Mouse (Mus musculus): ENCODE measurements around the gene Chst8. TPM values are rescaled to one million over a fixed set of nuclear protein-coding genes. Genes with fewer than 3 reads are reported as not detected.

Gene Chst8
- total RNA-seq, 2 experiments from 2014 or later = 10.6 to 12.7 TPM

DNA sequence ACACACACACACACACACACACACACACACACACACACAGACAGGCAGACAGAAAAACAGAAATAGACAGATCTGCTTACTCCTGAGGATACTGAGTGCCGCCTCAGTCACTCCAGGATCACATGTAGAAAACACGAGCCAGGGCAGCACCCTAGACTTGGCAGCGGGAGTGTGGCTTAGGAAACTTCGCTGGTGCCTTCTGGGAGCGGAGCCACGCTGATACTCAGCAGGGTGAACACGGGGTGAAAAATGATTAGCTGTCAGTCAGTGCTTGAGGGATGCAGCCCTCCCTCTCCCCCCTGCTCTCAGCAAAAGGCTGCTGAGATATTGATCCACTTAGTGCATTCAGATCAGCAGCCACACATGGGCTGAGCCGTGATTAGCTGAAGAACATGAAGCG, 93.9 kb downstream of the Chst8 start:
- DNase-seq (ENCODE audit: low spot score in 2 of 2) = no peak

GRCm38 (mm10) chr7:34717161-34717810, 95.2 kb downstream of the Chst8 start:
- DNase-seq (ENCODE audit: low spot score in 2 of 2) = no peak

DNA sequence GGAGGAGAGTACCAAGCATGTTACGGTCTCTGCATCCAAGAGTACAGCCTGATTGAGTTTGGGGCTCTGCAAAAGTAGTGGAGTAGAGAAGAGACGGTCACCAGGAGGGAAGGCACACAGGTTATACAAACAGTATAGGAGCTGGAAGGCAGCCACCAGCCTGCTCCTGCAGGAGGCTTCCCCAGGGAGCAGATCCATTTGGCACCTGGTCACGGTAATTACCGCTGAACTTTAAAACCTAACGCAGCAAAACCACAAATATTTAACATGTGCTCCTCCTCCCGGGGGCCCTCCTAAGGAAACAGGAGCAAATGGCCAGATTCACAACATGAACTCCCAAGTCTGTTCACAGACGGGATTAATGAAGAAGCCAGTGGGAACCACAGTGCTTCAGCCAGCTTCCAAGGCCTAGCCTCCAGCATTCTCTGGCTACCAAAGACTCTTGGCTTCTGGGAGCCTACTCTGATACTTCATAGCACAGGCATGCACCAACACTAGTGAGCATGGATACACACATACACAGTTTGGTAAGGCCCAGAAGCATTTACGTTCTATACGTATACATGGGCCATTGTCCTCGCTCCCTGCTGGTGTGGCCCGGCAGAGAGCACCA, 97.6 kb downstream of the Chst8 start:
- DNase-seq (ENCODE audit: low spot score in 2 of 2) = no peak

- DNase-seq (ENCODE audit: low spot score in 2 of 2) = peak in 1 of 2 experiments; percentile 27
Measured at GRCm38 (mm10) chr7:34709111-34709510, 103.4 kb downstream of the Chst8 start.

DNA sequence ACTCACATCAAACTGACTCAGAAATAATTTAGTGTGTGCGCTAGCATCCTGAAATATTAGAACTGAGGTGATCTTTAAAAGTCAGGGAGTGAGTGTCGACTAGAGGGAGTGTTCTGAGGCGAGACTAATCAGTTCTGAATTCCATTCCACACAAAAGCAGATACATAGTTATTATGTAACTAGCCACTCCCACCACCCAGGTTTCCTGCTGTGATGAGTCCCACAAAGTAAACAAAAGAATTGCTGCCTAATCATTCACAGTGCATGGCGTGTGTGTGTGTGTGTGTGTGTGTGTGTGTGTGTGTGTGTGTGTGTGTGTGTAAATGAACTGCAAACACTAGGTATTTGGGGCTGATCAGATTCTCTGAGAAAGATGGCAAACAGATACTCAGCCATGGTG, 108.1 kb downstream of the Chst8 start:
- DNase-seq (ENCODE audit: low spot score in 2 of 2) = no peak

GRCm38 (mm10) chr7:34703437-34703836, 109.1 kb downstream of the Chst8 start:
- DNase-seq (ENCODE audit: low spot score in 2 of 2) = no peak

GRCm38 (mm10) chr7:34702718-34703351, 109.7 kb downstream of the Chst8 start:
- peak in 1 of 2 experiments; percentile 7 for DNase-seq (ENCODE audit: low spot score in 2 of 2)

GRCm38 (mm10) chr7:34699888-34700287, 112.6 kb downstream of the Chst8 start:
- no peak for DNase-seq (ENCODE audit: low spot score in 2 of 2)

DNA sequence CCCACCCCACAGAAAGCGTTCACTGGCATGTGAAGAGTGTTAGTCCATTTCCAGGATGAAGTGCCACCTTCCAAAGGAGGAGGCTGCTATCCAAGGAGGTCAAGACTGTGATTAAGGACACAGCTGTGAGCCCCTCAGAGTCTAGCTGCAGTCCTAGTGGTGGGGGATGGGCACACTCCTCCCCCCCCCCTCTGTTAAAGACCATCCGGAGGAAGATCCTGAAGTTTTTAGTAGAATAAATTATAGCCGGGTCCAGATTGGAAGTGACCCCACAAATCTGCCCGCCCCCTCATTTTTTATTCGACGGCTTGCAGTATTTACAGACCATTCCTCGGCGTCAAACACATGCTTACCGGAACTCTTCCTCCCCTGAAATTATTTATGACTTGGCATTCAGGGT, 114.3 kb downstream of the Chst8 start:
- DNase-seq (ENCODE audit: low spot score in 2 of 2) = no peak

DNA sequence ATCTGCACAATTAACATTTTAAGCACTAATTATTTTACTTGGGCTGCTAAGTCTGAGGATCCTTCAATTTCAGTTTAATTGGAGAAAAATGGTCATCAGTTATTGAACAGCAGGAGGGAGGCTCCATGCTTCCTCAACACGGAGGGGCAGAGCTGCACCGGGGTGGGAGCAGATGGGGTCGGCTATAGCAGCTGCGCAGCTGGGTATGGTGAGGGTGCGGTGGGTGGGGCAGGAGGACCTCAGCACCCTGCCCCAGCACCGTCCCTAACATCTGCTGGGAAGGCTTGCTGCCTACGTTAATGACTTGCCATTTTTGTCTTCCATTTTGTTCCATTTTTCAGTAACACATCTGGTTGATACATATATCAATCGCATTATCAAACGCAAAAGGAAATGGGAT, 116.4 kb downstream of the Chst8 start:
- DNase-seq (ENCODE audit: low spot score in 2 of 2) = no peak

DNA sequence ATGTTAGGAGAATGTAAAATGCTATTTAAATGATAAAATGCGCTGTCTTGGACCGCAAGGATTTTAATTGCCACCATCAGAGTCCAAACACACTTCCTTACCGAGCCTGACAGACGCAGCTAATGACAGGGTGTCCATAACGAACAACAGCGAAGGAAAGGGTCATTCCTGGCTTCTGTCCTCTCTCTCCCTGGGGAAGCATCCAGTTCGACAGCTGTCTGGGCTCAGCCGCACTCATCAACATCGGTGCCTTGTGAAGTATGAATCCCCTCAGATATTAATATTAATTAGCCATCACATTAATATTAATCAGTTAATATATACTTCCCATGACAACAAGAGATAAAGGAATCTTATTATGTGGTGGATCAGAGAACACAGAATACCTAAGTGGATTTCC, 117.6 kb downstream of the Chst8 start:
- no peak for DNase-seq (ENCODE audit: low spot score in 2 of 2)

- no peak for DNase-seq (ENCODE audit: low spot score in 2 of 2)
Measured at GRCm38 (mm10) chr7:34693916-34694315, 118.6 kb downstream of the Chst8 start.

- DNase-seq (ENCODE audit: low spot score in 2 of 2) = no peak
Measured at GRCm38 (mm10) chr7:34693072-34693471, 119.4 kb downstream of the Chst8 start.

GRCm38 (mm10) chr7:34690111-34690510, 122.4 kb downstream of the Chst8 start:
- DNase-seq (ENCODE audit: low spot score in 2 of 2) = no peak

DNA sequence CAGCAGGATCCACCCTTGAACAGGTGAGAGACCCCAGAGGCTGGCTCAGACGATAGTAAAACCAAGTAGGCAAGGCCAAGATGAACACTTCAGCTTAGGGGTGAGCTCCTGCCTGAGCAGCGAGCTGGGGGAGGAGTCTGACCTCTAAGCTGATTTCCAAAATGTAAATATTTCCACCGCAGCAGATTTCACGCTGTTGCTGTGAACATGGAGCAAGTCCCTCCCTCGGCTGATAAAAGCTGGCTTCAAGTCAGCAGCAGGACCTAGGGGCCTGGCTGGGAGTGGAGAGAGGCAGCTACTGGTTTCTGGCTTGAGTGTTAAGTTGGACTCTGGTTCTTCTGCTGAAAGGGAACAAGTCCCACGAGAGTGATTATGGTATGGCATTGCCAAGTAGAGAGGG, 123.5 kb downstream of the Chst8 start:
- no peak for DNase-seq (ENCODE audit: low spot score in 2 of 2)

- DNase-seq (ENCODE audit: low spot score in 2 of 2) = no peak
Measured at GRCm38 (mm10) chr7:34685801-34686200, 126.7 kb downstream of the Chst8 start.

GRCm38 (mm10) chr7:34685176-34685575, 127.3 kb downstream of the Chst8 start:
- DNase-seq (ENCODE audit: low spot score in 2 of 2) = no peak

GRCm38 (mm10) chr7:34680771-34681421, 131.6 kb downstream of the Chst8 start:
- no peak for DNase-seq (ENCODE audit: low spot score in 2 of 2)

- DNase-seq (ENCODE audit: low spot score in 2 of 2) = no peak
Measured at GRCm38 (mm10) chr7:34679886-34680285, 132.6 kb downstream of the Chst8 start.

- DNase-seq (ENCODE audit: low spot score in 2 of 2) = peak; percentile 73 to 80
Measured at GRCm38 (mm10) chr7:34675831-34676514, 136.5 kb downstream of the Chst8 start.

DNA sequence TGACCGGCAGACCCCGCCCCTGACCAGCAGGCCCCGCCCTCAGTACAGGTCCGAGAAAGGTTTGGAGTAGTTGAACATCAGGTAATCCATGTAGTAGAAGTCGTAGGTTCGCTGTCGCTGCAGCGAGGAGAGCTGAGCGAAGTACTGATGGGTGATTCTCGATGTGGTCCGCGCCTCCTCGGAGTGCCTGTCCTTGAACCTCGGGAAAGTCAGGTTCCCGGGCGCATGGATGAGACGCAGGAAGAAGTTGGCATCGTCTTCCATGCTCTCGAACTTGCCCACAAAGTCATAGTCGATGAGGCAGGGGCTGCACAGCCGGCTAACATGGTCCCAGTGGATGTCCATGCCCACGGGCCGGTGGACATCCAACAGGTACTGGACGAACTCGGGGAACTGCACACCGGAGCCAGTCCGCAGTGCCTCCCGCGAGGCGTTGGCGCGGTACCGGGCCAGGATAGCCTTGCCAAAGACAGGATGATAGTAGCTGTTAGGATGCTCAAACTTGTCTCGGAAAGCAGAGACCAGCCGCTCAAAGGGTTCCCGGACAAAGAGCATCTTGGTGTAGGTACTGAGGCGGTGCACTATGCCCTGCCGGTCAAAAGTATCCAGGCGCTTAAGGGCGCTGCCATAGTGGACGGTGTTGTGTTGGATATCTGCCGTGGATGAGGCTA, 137.3 kb downstream of the Chst8 start:
- no peak for DNase-seq (ENCODE audit: low spot score in 2 of 2)

Data from adrenal gland, adult 18-20 months (tissue).